Mouse (Mus musculus): ENCODE measurements at regions not wholly inside any gene's neighbourhood (a gene's known extent, or its start where the extent isn't known, plus 50 kb on each side); places are given as distances from the start of the nearest gene placed in this dataset.
"Not testable (repeated sequence)": the region's sequence is repeated elsewhere in the genome, so short reads cannot be mapped to it uniquely, and the experiment has no call there.

DNA sequence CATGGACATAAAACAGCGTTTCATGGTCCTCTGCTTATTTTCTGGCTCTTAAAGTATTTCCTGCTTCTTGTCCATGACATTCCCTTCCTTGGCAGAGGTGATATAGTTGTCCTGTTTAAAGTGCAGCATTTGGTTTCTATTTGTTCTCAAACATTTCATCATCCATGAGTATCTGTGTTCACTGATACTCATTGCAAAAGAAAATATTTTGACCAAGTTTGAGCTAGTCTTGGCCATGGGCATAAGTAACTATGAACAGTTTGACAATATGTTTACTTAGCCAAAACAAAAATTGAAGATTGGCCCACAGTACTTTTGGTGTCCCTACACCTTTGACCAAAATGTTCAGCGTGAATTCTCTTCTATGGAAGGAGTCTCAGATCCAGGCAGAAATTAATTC lies 58.7 kb upstream of the 2310057J18Rik start:
- not testable (repeated sequence) for DNase-seq (ENCODE audit: low spot score in 2 of 2)

DNA sequence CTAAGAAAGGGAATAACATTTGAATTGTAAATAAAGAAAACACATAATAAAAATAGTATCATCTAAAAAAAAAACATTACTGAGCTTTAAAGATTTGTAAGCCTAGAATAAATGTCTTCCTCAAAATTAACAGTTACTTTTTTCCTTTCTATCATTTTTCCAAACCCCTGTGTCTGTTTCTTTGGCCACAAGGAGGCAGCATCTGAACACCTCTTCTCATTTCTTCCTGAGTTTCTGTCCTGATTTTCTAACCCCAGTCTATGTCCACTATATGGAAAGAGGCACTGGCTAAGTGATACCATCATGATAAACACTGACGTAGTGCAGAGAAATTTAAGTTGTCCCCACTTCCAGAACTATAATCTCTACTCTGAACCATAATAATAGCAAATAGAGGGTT lies 55.8 kb upstream of the Soga3 start:
- DNase-seq (ENCODE audit: low spot score in 2 of 2) = peak; percentile 16 to 38
